Mouse (Mus musculus) liver, postnatal 0 days (tissue): ENCODE results near the gene Lancl1. TPM values are rescaled to one million over a fixed set of nuclear protein-coding genes. Genes with fewer than 3 reads are reported as not detected.

Source experiments
- ATAC-seq: fragments of 200-750 bp; cut with Nextera tagmentation; 2 replicates; pipeline ENCODE4 v1.8.0; 2017; ENCODE audit warnings: mild to moderate bottlenecking, moderate library complexity
- DNase-seq: peaks from one replicate; pipeline ENCODE4 v3.0.0-alpha.2; 2016
- H3K27ac ChIP-seq: fragments of 300-500 bp; sonication (generic); 2 replicates; pipeline ENCODE4 v1.5.1; 2014; ENCODE audit warnings: antibody characterized with exemption, moderate library complexity, mild to moderate bottlenecking, low read depth
- H3K27me3 ChIP-seq: fragments of 300-500 bp; sonication (generic); 2 replicates; pipeline ENCODE4 v1.6.1; 2014; ENCODE audit warnings: low read length, control low read depth, mixed read lengths; ENCODE audit not compliant: insufficient read depth
- H3K36me3 ChIP-seq: fragments of 300-500 bp; sonication (generic); replicated peaks from 2 replicates; pipeline ENCODE4 v1.6.1; 2014; ENCODE audit warnings: mild to moderate bottlenecking, control low read depth, low read length, moderate library complexity, mixed read lengths; ENCODE audit not compliant: insufficient read depth
- H3K4me1 ChIP-seq: fragments of 300-500 bp; sonication (generic); 2 replicates; pipeline ENCODE4 v1.6.1; 2014; ENCODE audit warnings: antibody characterized with exemption, mild to moderate bottlenecking, control low read depth; ENCODE audit not compliant: insufficient read depth
- H3K4me2 ChIP-seq: fragments of 300-500 bp; sonication (generic); 2 replicates; pipeline ENCODE4 v1.6.1; 2014; ENCODE audit warnings: low read depth, mild to moderate bottlenecking, low read length, moderate library complexity, mixed read lengths
- H3K4me3 ChIP-seq: fragments of 300-500 bp; sonication (generic); 2 replicates; pipeline ENCODE4 v1.5.1; 2014; ENCODE audit warnings: low read depth, low read length
- H3K9ac ChIP-seq: fragments of 300-500 bp; sonication (generic); replicated peaks from 2 replicates; pipeline ENCODE4 v1.6.1; 2014; ENCODE audit warnings: mild to moderate bottlenecking, moderate library complexity
- H3K9me3 ChIP-seq: fragments of 300-500 bp; sonication (generic); 2 replicates; pipeline ENCODE4 v1.6.1; 2016; ENCODE audit warnings: mild to moderate bottlenecking, control low read depth, low read length, mixed read lengths
- CTCF ChIP-seq: sonication (generic); IDR thresholded peaks from 2 replicates; pipeline ENCODE4 v1.5.1; 2016; ENCODE audit warnings: antibody characterized with exemption, low read depth
- EP300 ChIP-seq: IDR thresholded peaks from 2 replicates; pipeline ENCODE4 v1.6.1; 2016; ENCODE audit warnings: antibody characterized with exemption, low read depth, mild to moderate bottlenecking
- WGBS: fragments of 180-500 bp; shearing (Covaris S2); extraction: QIAGEN DNeasy Blood & Tissue Kit; methylation state at CpG from one replicate; pipeline ENCODE4 v1.1.7; 2014; ENCODE audit not compliant: insufficient replicate concordance; 5-methylcytosine and 5-hydroxymethylcytosine counted together
- polyA plus RNA-seq: library from polyadenylated mRNA; unstranded; fragments of >200 nt; fragmentation: Nextera tagmentation; extraction: Ambion mirVana; gene quantifications from 2 replicates; pipeline ENCODE4 v1.2.1, GENCODE M21; 2015

The Lancl1 gene
- polyA plus RNA-seq, 1 experiment from 2014 or later, result 26.8 TPM

GRCm38 (mm10) chr1:67039083-67039482, 411 bp upstream of the Lancl1 start:
- H3K9me3 ChIP-seq, result no peaks in the 10 kb centered on the region
- H3K4me3 ChIP-seq, result peak overlapping the region; percentile 82
- H3K9ac ChIP-seq, result peak overlapping the region; percentile 80
- H3K4me2 ChIP-seq, result peak overlapping the region; percentile 78
- DNase-seq, result no peak
- WGBS, result 0% methylated on average over 5 of the region's 5 CpGs
- peaks cover 13% of the 10 kb centered on the region for H3K4me1 ChIP-seq
- ATAC-seq, result peak; percentile 45
- no peaks in the 10 kb centered on the region for H3K27me3 ChIP-seq
- TF ChIP-seq CTCF, result no peak
- no peak for TF ChIP-seq EP300
- H3K27ac ChIP-seq, result no peak overlapping the region
- H3K36me3 ChIP-seq, result peaks cover 8% of the 10 kb centered on the region

- H3K9ac ChIP-seq, result no peak overlapping the region
- no peak for DNase-seq
- no peak overlapping the region for H3K4me3 ChIP-seq
- H3K27ac ChIP-seq, result no peak overlapping the region
- no peak for TF ChIP-seq CTCF
- TF ChIP-seq EP300, result no peak
- H3K36me3 ChIP-seq, result peaks cover 15% of the 10 kb centered on the region
- H3K27me3 ChIP-seq, result no peaks in the 10 kb centered on the region
- peaks cover 12% of the 10 kb centered on the region for H3K4me1 ChIP-seq
- no peak for ATAC-seq
- no peaks in the 10 kb centered on the region for H3K9me3 ChIP-seq
- H3K4me2 ChIP-seq, result no peak overlapping the region
Measured at GRCm38 (mm10) chr1:67037198-67037597, 1.5 kb downstream of the Lancl1 start.

DNA sequence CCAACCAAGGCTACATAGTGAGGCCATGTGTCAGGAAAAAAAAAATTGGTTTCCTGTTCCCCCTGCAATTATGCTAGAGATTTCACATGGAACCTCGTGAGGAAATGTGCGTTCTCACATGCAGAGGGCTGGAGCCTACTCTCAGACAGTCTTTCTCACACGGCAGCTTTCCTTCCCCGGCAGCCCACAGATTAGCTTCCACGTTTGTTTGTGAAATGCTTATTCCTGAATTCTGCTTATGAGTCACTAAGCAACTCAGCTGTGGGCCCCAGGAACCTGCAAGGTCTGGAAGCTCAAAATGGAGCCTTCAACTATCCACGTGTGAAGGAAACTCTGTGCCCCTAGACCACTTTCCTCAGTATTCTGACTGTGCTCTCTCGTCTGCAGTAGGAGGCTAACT, 5.4 kb downstream of the Lancl1 start:
- no peak for TF ChIP-seq EP300
- no peak for TF ChIP-seq CTCF
- H3K27me3 ChIP-seq, result no peaks in the 10 kb centered on the region
- 70% methylated on average over 7 of the region's 7 CpGs for WGBS

DNA sequence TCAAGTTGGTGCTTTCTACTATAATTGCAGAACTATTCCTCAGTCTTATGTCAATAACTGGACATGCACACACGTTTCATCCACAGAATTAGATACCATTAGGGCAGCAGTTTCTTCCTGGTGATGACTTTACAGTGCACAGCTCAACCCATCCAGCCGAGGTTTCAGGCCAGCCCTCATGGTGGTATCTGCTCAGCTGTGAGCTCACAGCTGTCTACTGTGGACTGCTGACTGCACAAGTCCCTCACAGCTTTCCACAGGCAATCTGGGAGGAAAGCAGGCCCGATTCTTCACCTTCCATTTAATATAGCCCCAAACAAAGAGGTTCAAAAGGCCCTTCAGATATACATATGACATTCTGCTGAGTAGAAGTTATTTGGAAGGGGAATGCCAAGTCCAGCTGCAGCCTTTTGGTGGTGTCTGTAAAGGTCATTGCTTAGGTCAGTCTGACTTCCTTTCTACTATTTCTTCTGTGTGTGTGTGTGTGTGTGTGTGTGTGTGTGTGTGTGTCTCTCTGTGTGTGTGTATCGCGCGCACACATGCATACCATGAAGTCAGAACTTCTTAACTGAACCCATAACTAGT, 11.7 kb downstream of the Lancl1 start:
- Histone ChIP-seq H3K9me3 (no peaks in the 10 kb centered on the region), H3K4me3 (no peak overlapping the region), H3K9ac (no peak overlapping the region), H3K36me3 (peaks cover 28% of the 10 kb centered on the region), H3K4me2 (no peak overlapping the region), H3K27ac (no peak overlapping the region), H3K4me1 (no peaks in the 10 kb centered on the region), H3K27me3 (no peaks in the 10 kb centered on the region)
- ATAC-seq (peak; percentile 45), DNase-seq (no peak)
- WGBS, result 71% methylated on average over 6 of the region's 6 CpGs
- TF ChIP-seq CTCF (no peak), EP300 (no peak)

More for the DNA sequence above, 5.4 kb downstream of the Lancl1 start:
- Histone ChIP-seq H3K36me3 (peaks cover 32% of the 10 kb centered on the region), H3K27ac (no peak overlapping the region), H3K4me1 (peaks cover 6% of the 10 kb centered on the region; the same call in 1 of the 2 replicates), H3K4me2 (no peak overlapping the region), H3K9me3 (no peaks in the 10 kb centered on the region), H3K9ac (no peak overlapping the region), H3K4me3 (no peak overlapping the region)
- DNase-seq, result no peak
- ATAC-seq, result no peak

DNA sequence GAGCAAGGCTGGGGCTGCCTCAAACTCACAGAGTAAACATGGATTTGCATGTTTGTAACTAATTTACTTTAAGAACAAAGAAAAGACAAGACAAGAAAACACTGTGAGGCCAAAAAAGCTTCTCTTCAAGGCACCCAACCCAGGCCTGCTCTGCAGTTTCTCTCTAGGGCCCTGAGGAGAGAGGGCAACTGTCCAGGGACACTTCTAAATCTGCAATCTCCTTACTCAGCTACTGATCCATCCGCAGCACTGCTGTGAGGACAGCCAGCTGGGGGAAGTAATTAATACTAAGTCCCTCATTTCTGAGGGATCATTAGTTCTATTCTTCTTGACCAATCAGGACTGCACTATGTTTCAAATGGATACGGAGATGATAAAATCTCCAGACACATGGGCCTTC, 12.5 kb downstream of the Lancl1 start:
- Histone ChIP-seq H3K27me3 (no peaks in the 10 kb centered on the region), H3K27ac (no peak overlapping the region), H3K36me3 (peaks cover 23% of the 10 kb centered on the region), H3K9ac (no peak overlapping the region), H3K4me2 (no peak overlapping the region), H3K4me1 (no peaks in the 10 kb centered on the region), H3K9me3 (no peaks in the 10 kb centered on the region), H3K4me3 (no peak overlapping the region)
- 74% methylated on average over 2 of the region's 2 CpGs for WGBS
- ATAC-seq (no peak), DNase-seq (no peak)
- TF ChIP-seq CTCF, result no peak
- TF ChIP-seq EP300, result no peak

- Histone ChIP-seq H3K4me3 (no peak overlapping the region), H3K9me3 (no peaks in the 10 kb centered on the region), H3K4me1 (no peaks in the 10 kb centered on the region), H3K4me2 (no peak overlapping the region), H3K27me3 (no peaks in the 10 kb centered on the region), H3K27ac (no peak overlapping the region), H3K36me3 (peaks cover 13% of the 10 kb centered on the region), H3K9ac (no peak overlapping the region)
- TF ChIP-seq CTCF, result no peak
- no peak for TF ChIP-seq EP300
- no peak for ATAC-seq
- 80% methylated on average over 2 of the region's 2 CpGs for WGBS
- no peak for DNase-seq
Measured at GRCm38 (mm10) chr1:67022767-67023166, 15.9 kb downstream of the Lancl1 start.

GRCm38 (mm10) chr1:67022051-67022450, 16.6 kb downstream of the Lancl1 start:
- H3K9ac ChIP-seq, result no peak overlapping the region
- 90% methylated on average over 10 of the region's 10 CpGs for WGBS
- H3K4me3 ChIP-seq, result no peak overlapping the region
- H3K4me2 ChIP-seq, result no peak overlapping the region
- DNase-seq (no peak), ATAC-seq (no peak)
- H3K9me3 ChIP-seq, result no peaks in the 10 kb centered on the region
- H3K4me1 ChIP-seq, result no peaks in the 10 kb centered on the region
- TF ChIP-seq EP300 (no peak), CTCF (no peak)
- peaks cover 10% of the 10 kb centered on the region for H3K36me3 ChIP-seq
- no peaks in the 10 kb centered on the region for H3K27me3 ChIP-seq
- H3K27ac ChIP-seq, result no peak overlapping the region
